Mouse (Mus musculus) liver, embryonic 15.5 days (tissue): ENCODE data around the gene Pabpc1l. TPM values are rescaled to one million over a fixed set of nuclear protein-coding genes. Genes with fewer than 3 reads are reported as not detected.

Experiments
- ATAC-seq: fragments of 200-750 bp; cut with Nextera tagmentation; 2 replicates; pipeline ENCODE4 v1.8.0; 2017; ENCODE audit warnings: moderate number of reproducible peaks, mild to moderate bottlenecking, moderate library complexity; ENCODE audit not compliant: insufficient read depth
- H3K27ac ChIP-seq: fragments of 300-500 bp; sonication (generic); replicated peaks from 2 replicates; pipeline ENCODE4 v1.5.1; 2015; ENCODE audit warnings: mild to moderate bottlenecking, inconsistent platforms
- H3K27me3 ChIP-seq: fragments of 300-500 bp; sonication (generic); 2 replicates; pipeline ENCODE4 v1.6.1; 2015; ENCODE audit warnings: mild to moderate bottlenecking, inconsistent platforms
- H3K36me3 ChIP-seq: fragments of 300-500 bp; sonication (generic); replicated peaks from 2 replicates; pipeline ENCODE4 v1.6.1; 2015; ENCODE audit warnings: moderate library complexity, mild to moderate bottlenecking, inconsistent platforms
- H3K4me1 ChIP-seq: fragments of 300-500 bp; sonication (generic); replicated peaks from 2 replicates; pipeline ENCODE4 v1.6.1; 2015; ENCODE audit warnings: inconsistent platforms
- H3K4me2 ChIP-seq: fragments of 300-500 bp; sonication (generic); 2 replicates; pipeline ENCODE4 v1.6.1; 2015; ENCODE audit warnings: moderate library complexity, mild to moderate bottlenecking, inconsistent platforms
- H3K4me3 ChIP-seq: fragments of 300-500 bp; sonication (generic); replicated peaks from 2 replicates; pipeline ENCODE4 v1.5.1; 2015; ENCODE audit warnings: mild to moderate bottlenecking, inconsistent platforms
- H3K9ac ChIP-seq: fragments of 300-500 bp; sonication (generic); 2 replicates; pipeline ENCODE4 v1.6.1; 2015; ENCODE audit warnings: moderate library complexity, mild to moderate bottlenecking, inconsistent platforms
- H3K9me3 ChIP-seq: fragments of 300-500 bp; sonication (generic); replicated peaks from 2 replicates; pipeline ENCODE4 v1.6.1; 2016; ENCODE audit warnings: inconsistent platforms
- WGBS: fragments of 180-500 bp; shearing (Covaris S2); methylation state at CpG from one replicate; pipeline ENCODE4 v1.1.7; 2015; ENCODE audit warnings: mixed read lengths; ENCODE audit not compliant: insufficient replicate concordance; 5-methylcytosine and 5-hydroxymethylcytosine counted together
- polyA plus RNA-seq: library from polyadenylated mRNA; unstranded; fragments of >200 nt; fragmentation: Nextera tagmentation; extraction: Ambion mirVana; gene quantifications from 2 replicates; pipeline ENCODE4 v1.2.1, GENCODE M21; 2015

Gene Pabpc1l
- 0.32 and 0.54 TPM in 2 replicates for polyA plus RNA-seq

DNA sequence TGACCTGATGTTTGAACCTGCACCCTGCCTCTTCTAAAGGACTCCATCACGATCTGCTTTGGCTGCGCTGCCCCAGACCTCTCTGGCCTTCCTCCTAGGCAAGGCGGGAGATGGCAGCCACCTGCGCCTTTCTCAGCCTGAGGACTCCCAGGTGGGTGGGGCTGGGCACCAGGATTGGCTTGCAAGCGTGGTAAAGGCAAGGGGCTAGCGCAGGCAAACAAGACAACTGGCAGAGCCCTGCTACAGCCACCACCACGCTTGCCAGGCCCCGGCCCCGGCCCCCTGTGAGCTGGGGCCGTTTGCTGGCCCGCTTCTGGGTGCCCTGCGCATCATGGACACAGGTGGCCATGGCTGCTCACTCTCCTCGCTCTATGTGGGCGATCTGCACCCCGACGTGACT lies at the start of gene Pabpc1l:
Gene Pabpc1l (plus strand): TSS at position 301 of the 400 bp plus-strand sequence.
- Histone ChIP-seq H3K4me1 (no peaks in the 10 kb centered on the region), H3K4me2 (no peak within 1 kb of the TSS), H3K27me3 (no peaks in the 10 kb centered on the region), H3K36me3 (peaks cover under 1% of the 10 kb centered on the region; the same call in 1 of the 2 replicates), H3K27ac (no peak within 1 kb of the TSS), H3K9ac (no peak within 1 kb of the TSS), H3K9me3 (no peaks in the 10 kb centered on the region), H3K4me3 (no peak within 1 kb of the TSS)
- ATAC-seq = no peak
- 74% methylated on average over 16 of the region's 16 CpGs for WGBS

DNA sequence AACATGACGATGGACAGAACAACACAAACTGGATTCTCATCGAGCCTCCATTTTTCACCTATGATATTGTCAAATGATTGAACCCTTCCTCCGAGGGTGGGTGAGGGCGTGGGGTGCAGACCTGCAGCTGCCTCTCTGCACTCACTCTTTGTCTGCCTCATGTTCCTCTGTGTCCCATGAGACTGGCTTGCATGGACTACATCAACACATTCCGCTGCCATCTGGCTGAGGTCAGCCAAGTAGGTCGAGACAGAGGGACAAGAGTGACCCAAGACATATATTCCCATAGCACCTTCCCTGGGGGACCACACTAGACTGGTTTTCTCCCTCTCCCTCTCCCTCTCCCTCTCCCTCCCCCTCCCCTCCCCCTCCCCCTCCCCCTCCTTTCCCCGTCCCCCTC lies 48.8 kb upstream of the Pabpc1l start:
- H3K36me3 ChIP-seq = no peaks in the 10 kb centered on the region
- 73% methylated on average over 6 of the region's 7 CpGs for WGBS
- no peak for ATAC-seq
- H3K9ac ChIP-seq = no peak overlapping the region
- H3K4me3 ChIP-seq = no peak overlapping the region
- no peaks in the 10 kb centered on the region for H3K27me3 ChIP-seq
- H3K27ac ChIP-seq = no peak overlapping the region
- no peak overlapping the region for H3K4me2 ChIP-seq
- no peaks in the 10 kb centered on the region for H3K9me3 ChIP-seq
- H3K4me1 ChIP-seq = no peaks in the 10 kb centered on the region

DNA sequence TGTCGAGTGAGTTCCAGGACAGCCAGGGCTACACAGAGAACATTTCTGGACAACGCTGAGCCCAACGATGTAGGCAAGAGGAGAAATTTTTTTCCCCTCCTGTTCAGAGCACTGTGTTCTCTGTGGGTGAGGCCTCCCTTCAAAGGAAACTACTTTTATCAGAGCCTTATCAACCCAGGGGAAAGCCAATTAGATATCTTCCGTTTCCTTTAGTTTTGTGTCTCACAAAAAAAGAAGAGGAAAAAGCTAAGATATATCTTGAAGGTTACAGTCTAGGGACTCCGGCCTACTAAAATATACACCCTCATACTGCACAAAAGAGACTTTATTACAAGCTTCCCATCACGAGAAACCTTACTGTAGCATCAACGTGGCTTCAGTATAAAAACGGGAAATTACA lies 38.0 kb upstream of the Pabpc1l start:
- Histone ChIP-seq H3K36me3 (no peaks in the 10 kb centered on the region), H3K4me2 (no peak overlapping the region)

DNA sequence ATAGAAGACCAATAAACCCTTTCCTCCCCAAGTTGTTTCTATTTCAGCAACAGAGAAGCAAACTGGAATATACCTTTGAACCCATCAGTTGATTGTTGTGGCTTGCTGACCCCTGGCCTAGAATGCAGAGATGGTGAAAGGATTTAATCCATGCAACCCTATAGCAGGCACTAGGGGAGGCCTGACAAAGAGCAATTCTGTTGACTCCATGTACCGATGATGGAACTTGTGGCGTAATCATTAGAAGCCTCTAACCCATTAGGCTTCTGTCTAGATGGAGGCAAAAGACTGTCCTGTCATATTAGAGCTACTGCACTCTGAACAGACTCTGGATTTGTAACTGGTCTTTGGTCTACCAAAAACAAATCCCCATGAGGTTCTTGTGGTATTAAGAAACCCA lies 32.4 kb upstream of the Pabpc1l start:
- ATAC-seq = no peak
- Histone ChIP-seq H3K27me3 (no peaks in the 10 kb centered on the region), H3K9ac (no peak overlapping the region), H3K9me3 (no peaks in the 10 kb centered on the region), H3K4me2 (no peak overlapping the region), H3K27ac (no peak overlapping the region), H3K4me1 (peaks cover 35% of the 10 kb centered on the region), H3K4me3 (no peak overlapping the region), H3K36me3 (peaks cover 10% of the 10 kb centered on the region)
- WGBS = 73% methylated on average over 2 of the region's 2 CpGs

More for the DNA sequence above, 38.0 kb upstream of the Pabpc1l start:
- Histone ChIP-seq H3K4me3 (no peak overlapping the region), H3K9ac (no peak overlapping the region), H3K4me1 (peaks cover 15% of the 10 kb centered on the region), H3K27me3 (no peaks in the 10 kb centered on the region), H3K9me3 (no peaks in the 10 kb centered on the region), H3K27ac (no peak overlapping the region)
- WGBS = 30% methylated on average over 8 of the region's 8 CpGs
- ATAC-seq = no peak

DNA sequence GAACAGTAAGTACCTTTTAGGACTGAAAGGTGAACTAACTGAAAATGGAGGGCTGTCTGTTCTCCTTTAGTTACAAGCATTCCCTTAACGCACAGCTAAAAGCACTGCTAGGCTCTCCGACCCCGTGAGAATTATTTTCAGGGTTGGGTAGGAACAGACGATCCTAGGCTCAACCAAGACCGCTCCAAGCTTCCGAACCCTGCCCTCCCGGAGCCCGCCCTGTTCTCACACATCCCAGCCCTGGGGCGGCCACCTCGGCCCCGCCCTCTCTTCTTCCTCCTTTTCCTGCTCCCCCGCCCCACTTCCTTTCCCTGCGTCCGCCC lies 30.6 kb upstream of the Pabpc1l start, which contains the start of gene Ywhab:
Gene Ywhab (plus strand): TSS at position 307 of the 323 bp plus-strand sequence.
- H3K27me3 ChIP-seq = no peaks in the 10 kb centered on the region
- no peak for ATAC-seq
- WGBS = 0% methylated on average over 12 of the region's 14 CpGs
- H3K36me3 ChIP-seq = peaks cover 18% of the 10 kb centered on the region
- peak within 1 kb of the TSS; percentile 97 for H3K9ac ChIP-seq
- H3K4me2 ChIP-seq = peak within 1 kb of the TSS; percentile 80
- H3K27ac ChIP-seq = peak within 1 kb of the TSS; percentile 97
- H3K9me3 ChIP-seq = no peaks in the 10 kb centered on the region
- peak within 1 kb of the TSS; percentile 100 for H3K4me3 ChIP-seq
- peaks cover 36% of the 10 kb centered on the region for H3K4me1 ChIP-seq

DNA sequence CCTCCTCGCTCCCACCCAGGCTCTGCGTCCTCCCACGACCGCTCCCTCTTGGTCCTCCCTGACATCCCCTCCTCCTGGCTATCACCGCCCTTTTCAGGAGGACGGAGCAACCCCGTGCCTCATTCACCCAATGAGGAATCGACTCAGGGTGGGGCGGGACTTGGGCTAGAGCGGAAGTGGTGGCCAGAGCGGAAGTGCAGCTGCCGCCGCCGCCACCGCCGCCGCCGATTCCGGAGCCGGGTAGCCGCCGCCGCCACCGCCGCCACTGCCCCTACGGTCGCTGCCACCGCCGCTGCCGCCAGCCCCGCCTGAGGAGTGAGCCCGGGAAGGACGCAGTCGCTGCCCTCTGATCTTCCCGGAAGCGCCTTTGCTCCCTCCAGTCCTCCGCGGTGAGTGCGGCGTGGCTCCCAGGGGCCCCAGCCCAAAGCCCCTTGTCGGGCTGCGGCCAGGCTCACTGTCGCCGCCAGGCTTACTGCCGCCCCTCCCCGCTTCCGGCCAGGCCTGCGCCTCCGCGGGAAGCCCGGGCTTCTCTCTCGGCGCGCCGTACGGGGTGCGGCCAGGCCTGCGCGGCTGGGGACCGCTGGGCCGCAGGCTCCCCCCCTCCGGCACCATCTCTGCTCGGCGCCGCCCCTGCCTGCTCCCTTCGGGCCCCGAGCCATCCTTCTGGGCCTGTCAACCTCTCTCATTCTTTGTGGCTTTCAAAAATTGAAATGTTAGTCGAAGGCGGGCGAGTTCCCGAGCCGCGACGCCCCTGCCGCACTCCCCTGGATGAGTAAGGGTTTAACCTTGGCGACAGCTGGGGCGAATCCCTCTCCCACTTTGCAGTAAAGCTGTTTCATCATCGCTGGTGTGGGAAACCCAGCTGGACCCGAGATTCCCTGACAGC lies 30.0 kb upstream of the Pabpc1l start:
- WGBS = under 1% methylated on average over 74 of the region's 79 CpGs
- no peaks in the 10 kb centered on the region for H3K27me3 ChIP-seq

DNA sequence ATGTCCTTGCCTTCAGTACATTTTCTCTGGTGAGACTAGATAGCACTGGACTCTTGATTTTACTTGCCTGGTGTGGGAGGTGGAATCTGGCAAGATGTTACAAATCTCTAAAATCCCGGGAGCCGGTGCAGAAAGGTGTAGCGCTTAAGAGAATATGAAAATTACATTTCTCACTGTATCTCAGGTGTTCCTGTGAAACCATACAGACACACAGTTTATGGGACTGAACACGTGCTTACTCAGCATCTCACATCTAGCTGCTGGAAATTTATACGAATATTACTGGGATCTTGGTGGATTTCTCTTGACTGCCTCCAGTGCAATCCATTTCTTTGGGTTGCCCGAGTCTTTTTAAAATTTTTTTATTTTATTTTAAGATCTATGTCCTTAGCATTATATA lies 29.0 kb upstream of the Pabpc1l start:
- Histone ChIP-seq H3K36me3 (peaks cover 18% of the 10 kb centered on the region), H3K4me1 (peaks cover 41% of the 10 kb centered on the region), H3K4me2 (peak overlapping the region; percentile 80), H3K9me3 (no peaks in the 10 kb centered on the region), H3K27ac (0 out of 2 replicates have a peak overlapping the region, but pooled peaks have one; percentile 97), H3K9ac (peak overlapping the region; percentile 97), H3K4me3 (peak overlapping the region; percentile 100), H3K27me3 (no peaks in the 10 kb centered on the region)
- WGBS = 61% methylated on average over 6 of the region's 6 CpGs
- ATAC-seq = no peak

More for the DNA sequence above, 30.0 kb upstream of the Pabpc1l start:
- peak overlapping the region; percentile 97 for H3K9ac ChIP-seq
- H3K36me3 ChIP-seq = peaks cover 18% of the 10 kb centered on the region
- H3K4me3 ChIP-seq = peak overlapping the region; percentile 100
- H3K9me3 ChIP-seq = no peaks in the 10 kb centered on the region
- ATAC-seq = peak; percentile 100
- H3K27ac ChIP-seq = peak overlapping the region; percentile 97
- peaks cover 39% of the 10 kb centered on the region for H3K4me1 ChIP-seq
- peak overlapping the region; percentile 80 for H3K4me2 ChIP-seq

DNA sequence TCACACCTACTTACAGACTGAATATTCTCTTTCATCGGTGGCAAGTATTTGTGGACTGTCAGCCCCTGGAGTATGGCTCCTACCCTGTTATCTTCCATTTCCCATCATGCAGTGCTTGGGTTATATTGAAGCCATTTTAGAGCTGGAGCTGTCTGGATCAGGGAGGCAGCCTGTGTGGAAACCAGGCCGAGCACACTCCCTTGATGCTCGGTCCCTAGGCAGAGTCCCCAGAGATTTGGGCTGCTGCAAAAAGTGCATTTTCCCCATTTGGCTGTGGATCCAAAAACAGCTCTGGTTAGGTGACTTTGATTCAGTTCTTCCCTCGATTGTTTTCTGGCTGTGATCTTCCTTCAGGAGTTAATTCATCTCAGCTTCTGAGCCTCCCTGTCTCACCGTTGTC lies 28.4 kb upstream of the Pabpc1l start:
- H3K4me2 ChIP-seq = peak overlapping the region; percentile 80
- H3K27me3 ChIP-seq = no peaks in the 10 kb centered on the region
- H3K36me3 ChIP-seq = peaks cover 21% of the 10 kb centered on the region
- H3K27ac ChIP-seq = no peak overlapping the region
- H3K9ac ChIP-seq = no peak overlapping the region
- ATAC-seq = no peak
- peaks cover 41% of the 10 kb centered on the region for H3K4me1 ChIP-seq
- H3K9me3 ChIP-seq = no peaks in the 10 kb centered on the region
- 65% methylated on average over 5 of the region's 5 CpGs for WGBS
- H3K4me3 ChIP-seq = peak overlapping the region; percentile 19

DNA sequence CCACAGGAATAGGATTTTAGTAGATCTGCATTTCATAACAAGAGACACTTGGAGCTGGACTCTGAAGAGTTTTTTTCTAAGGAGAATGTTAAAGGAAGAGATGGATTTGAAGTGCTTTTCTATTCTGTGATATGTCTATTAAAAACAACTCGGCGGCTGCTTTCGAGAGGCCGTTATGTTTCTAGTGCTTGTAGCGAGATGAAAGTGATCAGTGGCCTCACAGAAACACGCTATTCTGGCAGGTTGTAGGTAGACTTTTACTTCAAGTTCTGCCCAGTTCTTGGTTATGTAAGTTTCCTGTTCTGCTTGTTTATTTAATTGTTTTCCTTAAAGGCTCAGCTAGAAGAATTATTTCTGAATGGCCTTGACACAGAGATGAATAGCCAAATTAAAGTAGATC lies 26.3 kb upstream of the Pabpc1l start:
- Histone ChIP-seq H3K4me1 (peaks cover 55% of the 10 kb centered on the region), H3K4me3 (no peak overlapping the region), H3K4me2 (no peak overlapping the region), H3K36me3 (peaks cover 25% of the 10 kb centered on the region), H3K9ac (no peak overlapping the region), H3K27me3 (no peaks in the 10 kb centered on the region), H3K9me3 (no peaks in the 10 kb centered on the region), H3K27ac (no peak overlapping the region)
- WGBS = 91% methylated on average over 6 of the region's 6 CpGs
- no peak for ATAC-seq

DNA sequence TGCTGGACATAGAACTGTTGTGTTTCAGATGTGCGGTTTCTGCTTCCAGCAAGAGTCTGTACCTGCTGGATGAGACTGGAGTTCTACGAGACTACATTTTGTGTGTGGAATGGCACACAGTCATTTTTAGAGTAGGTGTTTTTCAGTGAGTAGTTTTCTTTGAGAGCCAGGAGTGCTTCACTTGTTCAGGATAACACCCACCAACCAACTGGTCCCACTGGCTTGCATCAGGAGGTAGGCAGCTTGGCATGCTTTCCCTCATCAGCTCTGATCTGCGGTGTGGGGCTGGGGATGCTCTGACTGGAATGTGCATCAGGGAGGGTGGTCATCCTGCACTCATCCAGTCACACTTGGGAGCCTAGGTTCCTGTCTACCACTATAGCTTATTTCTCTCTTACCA lies 22.6 kb upstream of the Pabpc1l start:
- H3K9ac ChIP-seq = no peak overlapping the region
- H3K4me3 ChIP-seq = no peak overlapping the region
- 88% methylated on average over 3 of the region's 3 CpGs for WGBS
- ATAC-seq = no peak
- H3K4me2 ChIP-seq = no peak overlapping the region
- no peaks in the 10 kb centered on the region for H3K27me3 ChIP-seq
- H3K4me1 ChIP-seq = peaks cover 64% of the 10 kb centered on the region
- no peaks in the 10 kb centered on the region for H3K9me3 ChIP-seq
- H3K27ac ChIP-seq = no peak overlapping the region
- H3K36me3 ChIP-seq = peaks cover 23% of the 10 kb centered on the region

DNA sequence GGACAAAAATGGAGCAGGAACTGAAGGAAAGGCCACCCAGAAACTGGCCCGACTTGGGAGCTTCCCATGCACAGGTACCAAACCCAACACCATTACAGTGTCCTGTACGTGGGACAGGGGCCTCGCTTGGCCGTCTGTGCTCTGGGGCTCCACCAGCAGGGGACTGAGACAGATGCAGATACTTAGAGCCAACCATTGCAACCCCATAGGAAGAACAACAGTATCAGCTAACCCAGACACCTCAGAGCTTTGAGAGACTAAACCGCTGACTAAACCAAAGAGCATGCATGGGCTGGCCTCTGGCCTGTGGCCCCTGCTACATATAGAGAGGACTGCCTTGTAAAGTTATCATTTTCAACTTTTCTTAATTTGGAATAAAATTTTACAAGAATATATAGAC lies 20.7 kb upstream of the Pabpc1l start:
- Histone ChIP-seq H3K9me3 (no peaks in the 10 kb centered on the region), H3K36me3 (0 out of 2 replicates have a peak, but pooled peaks cover 13% of the 10 kb centered on the region), H3K4me2 (no peak overlapping the region), H3K4me1 (peaks cover 69% of the 10 kb centered on the region), H3K4me3 (no peak overlapping the region), H3K27me3 (no peaks in the 10 kb centered on the region), H3K9ac (no peak overlapping the region), H3K27ac (no peak overlapping the region)
- WGBS = 54% methylated on average over 5 of the region's 5 CpGs
- ATAC-seq = no peak
